Mouse (Mus musculus) frontal cortex, postnatal 10 days (tissue): ENCODE results near the gene Sema3c.

Experiments
- DNase-seq, 2 experiments: peaks; one replicate each; pipeline ENCODE4 v3.0.0; 2022; ENCODE audit warnings: low spot score in 2 of 2, mixed read lengths in 1 of 2

Gene Sema3c

GRCm38 (mm10) chr5:17776571-17776970 lies 202.5 kb downstream of the Sema3c start:
- no peak for DNase-seq
